Mouse (Mus musculus): Measurements from ENCODE around the gene Ccdc65.

DNA sequence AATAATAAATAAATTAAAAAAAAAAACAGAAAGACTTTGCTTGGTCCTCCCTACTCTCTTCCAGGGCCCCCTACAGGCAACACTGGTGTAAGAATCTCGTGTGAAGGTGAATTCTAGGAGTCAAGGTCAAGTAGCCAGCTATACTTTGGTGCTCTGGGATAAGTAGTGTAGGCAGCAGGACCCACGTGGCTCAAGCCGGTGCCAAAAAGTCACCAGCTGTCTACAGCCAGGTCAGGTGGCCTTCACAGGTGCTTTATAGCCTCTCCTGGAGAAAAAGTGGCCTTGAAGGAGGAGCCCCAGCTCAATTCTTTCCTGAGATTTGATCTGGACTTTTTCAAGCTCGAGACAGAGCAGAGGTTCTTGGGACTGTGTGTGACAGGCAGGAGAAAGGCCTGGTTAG is 18.1 kb downstream of the Ccdc65 start:
- TF ChIP-seq POLR2A (IDR thresholded peaks at IDR 0.05; ENCODE audit: insufficient read depth, low read length), result no peak
- TF ChIP-seq CTCF (IDR thresholded peaks at IDR 0.05; ENCODE audit: low read depth, low read length), result no peak

Data from ES-Bruce4 (cell line).